In the genomic region with DNA sequence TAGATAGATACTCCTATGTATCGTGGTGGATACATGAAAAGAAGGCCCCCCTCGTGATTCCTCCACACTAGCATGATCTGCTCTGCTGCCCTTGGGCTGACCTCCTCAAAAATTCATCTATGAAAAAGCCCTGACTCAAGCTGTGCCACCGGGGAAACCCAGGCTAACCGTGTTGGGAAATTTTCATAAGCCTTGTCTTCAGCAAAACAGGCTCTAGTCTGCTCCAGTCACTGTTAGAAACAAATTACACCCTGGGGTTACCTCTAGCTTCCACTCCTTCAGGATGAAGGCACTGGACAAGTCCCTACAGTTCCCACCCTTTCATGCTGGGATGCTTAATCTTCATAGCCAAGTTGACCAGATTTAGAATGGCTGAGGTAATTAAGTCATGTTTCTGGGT, we compare ENCODE assay signal across 32 mouse cellular contexts.
"Had no signal": no experiment of that assay in that cellular context is flagged by ENCODE, and none has a peak within 500 bp of the region (broad histone marks: within the 10 kb centered on the region; RNA-seq: fewer than 3 reads in every experiment).

No protein-coding gene starts in this region.

- H3K4me1 ChIP-seq: limb, embryonic 10.5 days; limb, embryonic 12.5 days; limb, embryonic 13.5 days; limb, embryonic 15.5 days; liver, embryonic 12.5 days; liver, embryonic 13.5 days; liver, embryonic 15.5 days; lung, embryonic 15.5 days; megakaryocyte, embryonic 14.5 days; midbrain, embryonic 10.5 days; midbrain, embryonic 15.5 days; neural tube, embryonic 12.5 days had no signal

- H3K4me3 ChIP-seq: limb, embryonic 10.5 days; limb, embryonic 12.5 days; limb, embryonic 13.5 days; limb, embryonic 15.5 days; liver, embryonic 12.5 days; liver, embryonic 13.5 days; liver, embryonic 15.5 days; lung, embryonic 15.5 days; megakaryocyte, embryonic 14.5 days; midbrain, embryonic 10.5 days; midbrain, embryonic 12.5 days; midbrain, embryonic 13.5 days; midbrain, embryonic 15.5 days; myocyte; neural tube, embryonic 12.5 days had no signal

- H3K9me3 ChIP-seq: limb, embryonic 10.5 days; limb, embryonic 12.5 days; limb, embryonic 15.5 days; liver, embryonic 12.5 days; liver, embryonic 13.5 days; liver, embryonic 15.5 days; lung, embryonic 15.5 days; midbrain, embryonic 10.5 days; midbrain, embryonic 12.5 days; midbrain, embryonic 15.5 days; neural tube, embryonic 12.5 days had no signal

- H3K9ac ChIP-seq: limb, embryonic 12.5 days; limb, embryonic 13.5 days; limb, embryonic 15.5 days; liver, embryonic 12.5 days; liver, embryonic 13.5 days; liver, embryonic 14.5 days; liver, embryonic 15.5 days; liver, postnatal 0 days; lung, embryonic 14.5 days; lung, embryonic 15.5 days; midbrain, embryonic 12.5 days; midbrain, embryonic 13.5 days; midbrain, embryonic 15.5 days; neural tube, embryonic 12.5 days had no signal

- H3K27ac ChIP-seq: limb, embryonic 10.5 days; limb, embryonic 12.5 days; limb, embryonic 13.5 days; limb, embryonic 15.5 days; liver, embryonic 12.5 days; liver, embryonic 13.5 days; liver, embryonic 14.5 days; liver, embryonic 15.5 days; lung, embryonic 15.5 days; macrophage; midbrain, embryonic 10.5 days; midbrain, embryonic 12.5 days; midbrain, embryonic 13.5 days; midbrain, embryonic 15.5 days; neural tube, embryonic 12.5 days had no signal

- DNase-seq: left cerebral cortex, postnatal 4 days; liver; liver, embryonic 13.5 days; liver, postnatal 0 days; lung, adult 18-20 months; lung, adult 2 months; lung, embryonic 14.5 days; lung, postnatal 10 days; lung, postnatal 14 days; lung, postnatal 36 days; lung, postnatal 4 days; midbrain, embryonic 14.5 days had no signal

- ATAC-seq: liver, embryonic 12.5 days; liver, postnatal 0 days; lung, postnatal 0 days; midbrain, embryonic 13.5 days; midbrain, embryonic 15.5 days; midbrain, embryonic 16.5 days had no signal

- H3K36me3 ChIP-seq: limb, embryonic 10.5 days; limb, embryonic 12.5 days; limb, embryonic 13.5 days; limb, embryonic 15.5 days; liver, embryonic 12.5 days; liver, embryonic 13.5 days; liver, embryonic 15.5 days; lung, embryonic 15.5 days; midbrain, embryonic 10.5 days; midbrain, embryonic 12.5 days; midbrain, embryonic 13.5 days; midbrain, embryonic 15.5 days; neural tube, embryonic 12.5 days had no signal

- H3K27me3 ChIP-seq: limb, embryonic 12.5 days; limb, embryonic 13.5 days; limb, embryonic 15.5 days; liver, embryonic 12.5 days; liver, embryonic 13.5 days; liver, embryonic 15.5 days; lung, embryonic 15.5 days; megakaryocyte, embryonic 14.5 days; midbrain, embryonic 12.5 days; midbrain, embryonic 13.5 days; midbrain, embryonic 15.5 days; neural tube, embryonic 12.5 days had no signal

- H3K4me2 ChIP-seq: limb, embryonic 12.5 days; limb, embryonic 13.5 days; limb, embryonic 15.5 days; liver, embryonic 11.5 days; liver, embryonic 12.5 days; liver, embryonic 13.5 days; liver, embryonic 15.5 days; lung, embryonic 14.5 days; lung, embryonic 15.5 days; midbrain, embryonic 11.5 days; midbrain, embryonic 12.5 days; midbrain, embryonic 13.5 days; midbrain, embryonic 15.5 days; neural tube, embryonic 12.5 days had no signal
